Mouse (Mus musculus) frontal cortex, postnatal 14 days (tissue): Measurements from ENCODE around the gene Arid3b.
A peak's percentile ranks its signal among the peaks of the same experiment; 100 is the strongest.

ENCODE experiments used
- DNase-seq, 2 experiments: peaks; one replicate each; pipeline ENCODE4 v3.0.0; 2022; ENCODE audit warnings: low spot score in 2 of 2

Gene Arid3b

GRCm38 (mm10) chr9:57775736-57776135 lies 60.9 kb downstream of the Arid3b start:
- no peak for DNase-seq

- peak; percentile 42 to 58 for DNase-seq
Measured at GRCm38 (mm10) chr9:57775026-57775425, 61.6 kb downstream of the Arid3b start.

GRCm38 (mm10) chr9:57774168-57774567 lies 62.4 kb downstream of the Arid3b start:
- DNase-seq = no peak

- DNase-seq = no peak
Measured at GRCm38 (mm10) chr9:57773754-57774153, 62.8 kb downstream of the Arid3b start.

- no peak for DNase-seq
Measured at GRCm38 (mm10) chr9:57770836-57771235, 65.8 kb downstream of the Arid3b start.

- DNase-seq = no peak
Measured at GRCm38 (mm10) chr9:57770214-57770613, 66.4 kb downstream of the Arid3b start.

- DNase-seq = no peak
Measured at GRCm38 (mm10) chr9:57769539-57770069, 67.0 kb downstream of the Arid3b start.

GRCm38 (mm10) chr9:57767231-57767630 lies 69.4 kb downstream of the Arid3b start:
- no peak for DNase-seq

GRCm38 (mm10) chr9:57766431-57766830 lies 70.2 kb downstream of the Arid3b start:
- no peak for DNase-seq

- DNase-seq = peak; percentile 66 to 75
Measured at GRCm38 (mm10) chr9:57765364-57766351, 70.9 kb downstream of the Arid3b start, which contains the start of gene Clk3. Gene Clk3, minus strand, starts transcription at chr9:57765860.

GRCm38 (mm10) chr9:57764974-57765363 lies 71.6 kb downstream of the Arid3b start:
- peak; percentile 83 to 88 for DNase-seq

GRCm38 (mm10) chr9:57764147-57764973 lies 72.2 kb downstream of the Arid3b start:
- peak; percentile 73 for DNase-seq

GRCm38 (mm10) chr9:57762563-57762991 lies 74.0 kb downstream of the Arid3b start:
- no peak for DNase-seq

GRCm38 (mm10) chr9:57761563-57762551 lies 74.7 kb downstream of the Arid3b start:
- DNase-seq = no peak

GRCm38 (mm10) chr9:57760416-57761146 lies 76.0 kb downstream of the Arid3b start:
- DNase-seq = no peak

- DNase-seq = peak in 1 of 2 experiments; percentile 56
Measured at GRCm38 (mm10) chr9:57759289-57759688, 77.3 kb downstream of the Arid3b start.

- no peak for DNase-seq
Measured at GRCm38 (mm10) chr9:57758528-57758927, 78.1 kb downstream of the Arid3b start.

- DNase-seq = no peak
Measured at GRCm38 (mm10) chr9:57757578-57757977, 79.0 kb downstream of the Arid3b start.

GRCm38 (mm10) chr9:57750901-57751300 lies 85.7 kb downstream of the Arid3b start:
- no peak for DNase-seq

- DNase-seq = no peak
Measured at GRCm38 (mm10) chr9:57748831-57749230, 87.8 kb downstream of the Arid3b start.
